Mouse (Mus musculus) lung, embryonic 14.5 days (tissue): ENCODE measurements around the gene Clec4n. TPM values are rescaled to one million over a fixed set of nuclear protein-coding genes. Genes with fewer than 3 reads are reported as not detected.

Experiments
- ATAC-seq: fragments of 200-750 bp; cut with Nextera tagmentation; 2 replicates; pipeline ENCODE4 v1.8.0; 2017; ENCODE audit warnings: mild to moderate bottlenecking, moderate TSS enrichment, moderate library complexity; ENCODE audit not compliant: insufficient read depth
- DNase-seq: peaks from one replicate; pipeline ENCODE4 v3.0.0-alpha.2; 2015
- H3K27ac ChIP-seq: fragments of 300-500 bp; sonication (generic); 2 replicates; pipeline ENCODE4 v1.5.1; 2014; ENCODE audit warnings: low read depth, mild to moderate bottlenecking, moderate library complexity
- H3K27me3 ChIP-seq: fragments of 300-500 bp; sonication (generic); 2 replicates; pipeline ENCODE4 v1.6.1; 2014; ENCODE audit warnings: low read length, control low read depth; ENCODE audit not compliant: insufficient read depth
- H3K36me3 ChIP-seq: fragments of 300-500 bp; sonication (generic); 2 replicates; pipeline ENCODE4 v1.6.1; 2014; ENCODE audit warnings: control low read depth; ENCODE audit not compliant: insufficient read depth
- H3K4me1 ChIP-seq: fragments of 300-500 bp; sonication (generic); 2 replicates; pipeline ENCODE4 v1.6.1; 2014; ENCODE audit warnings: antibody characterized with exemption, control low read depth; ENCODE audit not compliant: insufficient read depth
- H3K4me2 ChIP-seq: fragments of 300-500 bp; sonication (generic); 2 replicates; pipeline ENCODE4 v1.6.1; 2014; ENCODE audit warnings: mild to moderate bottlenecking
- H3K4me3 ChIP-seq: fragments of 300-500 bp; sonication (generic); 2 replicates; pipeline ENCODE4 v1.5.1; 2014; ENCODE audit warnings: low read depth, low read length
- H3K9ac ChIP-seq: fragments of 300-500 bp; sonication (generic); 2 replicates; pipeline ENCODE4 v1.6.1; 2014
- H3K9me3 ChIP-seq: fragments of 300-500 bp; sonication (generic); 2 replicates; pipeline ENCODE4 v1.6.1; 2016; ENCODE audit warnings: low read depth, low read length, control low read depth
- CTCF ChIP-seq: IDR thresholded peaks from 2 replicates; pipeline ENCODE4 v1.5.1; 2016; ENCODE audit warnings: antibody characterized with exemption, low read depth
- WGBS: fragments of 180-500 bp; shearing (Covaris S2); extraction: QIAGEN DNeasy Blood & Tissue Kit; methylation state at CpG from one replicate; pipeline ENCODE4 v1.1.7; 2014; 5-methylcytosine and 5-hydroxymethylcytosine counted together
- polyA plus RNA-seq: library from polyadenylated mRNA; unstranded; fragments of >200 nt; fragmentation: Nextera tagmentation; extraction: Ambion mirVana; gene quantifications from 2 replicates; pipeline ENCODE4 v1.2.1, GENCODE M21; 2014

Gene Clec4n
- polyA plus RNA-seq, 1 experiment from 2014 or later = 2.7 TPM

DNA sequence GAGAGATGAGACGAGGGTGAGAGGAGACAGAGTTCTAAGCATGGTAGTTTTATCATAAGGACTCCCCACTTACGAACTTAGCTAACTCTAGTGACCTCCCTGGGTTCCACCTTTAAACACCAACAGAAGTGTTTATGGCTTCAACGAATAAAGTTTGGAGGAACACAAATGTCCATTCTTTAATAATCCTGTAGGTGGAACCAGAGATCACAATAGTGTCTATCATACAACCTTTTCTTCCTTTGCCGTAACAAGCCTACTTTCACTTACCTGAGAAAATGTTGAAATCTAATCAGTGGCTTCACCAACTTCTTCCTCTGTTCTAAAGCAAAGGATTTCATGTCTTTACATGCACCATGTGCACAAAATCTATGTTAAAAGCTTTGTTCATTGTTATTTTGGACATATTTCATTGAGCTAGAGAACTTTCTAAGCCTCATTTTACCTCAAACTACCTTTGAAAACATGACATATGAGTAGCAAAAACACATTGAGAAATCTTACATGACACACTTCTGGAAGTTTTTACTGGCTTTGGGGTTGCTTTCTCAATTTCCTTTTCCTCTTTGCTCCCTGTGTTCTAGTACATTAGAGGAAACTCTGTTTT is 32.0 kb downstream of the Clec4n start, which contains the start of gene Clec4d:
TSS of gene Clec4d (plus strand) at position 557 of the 607 bp plus-strand sequence.
- DNase-seq = no peak
- no peak within 1 kb of the TSS for H3K4me3 ChIP-seq
- TF ChIP-seq CTCF = no peak
- no peaks in the 10 kb centered on the region for H3K36me3 ChIP-seq
- WGBS = 68% methylated on average over 4 of the region's 4 CpGs
- no peaks in the 10 kb centered on the region for H3K27me3 ChIP-seq
- H3K4me1 ChIP-seq = no peaks in the 10 kb centered on the region
- ATAC-seq = no peak
- no peaks in the 10 kb centered on the region for H3K9me3 ChIP-seq
- no peak within 1 kb of the TSS for H3K27ac ChIP-seq
- H3K9ac ChIP-seq = no peak within 1 kb of the TSS
- no peak within 1 kb of the TSS for H3K4me2 ChIP-seq

DNA sequence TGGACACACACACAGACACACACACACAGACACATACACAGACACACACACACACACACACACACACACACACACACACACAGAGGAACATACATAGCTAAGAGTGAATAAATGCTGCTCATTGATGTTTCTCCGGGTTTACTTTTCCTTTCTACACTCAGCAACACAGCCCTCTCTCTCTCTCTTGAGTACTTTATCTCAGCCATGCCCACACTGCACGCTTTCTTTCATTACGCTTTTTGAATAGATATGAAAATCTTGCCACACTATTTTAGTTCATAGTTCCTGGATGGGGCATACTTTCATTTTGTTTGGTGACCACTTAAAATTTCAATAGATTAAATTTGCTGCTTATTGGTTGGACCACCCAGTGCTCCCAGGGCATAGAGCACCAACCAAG is 34.6 kb downstream of the Clec4n start:
- Histone ChIP-seq H3K4me2 (no peak overlapping the region), H3K36me3 (no peaks in the 10 kb centered on the region), H3K4me3 (no peak overlapping the region), H3K27ac (no peak overlapping the region), H3K27me3 (no peaks in the 10 kb centered on the region), H3K4me1 (no peaks in the 10 kb centered on the region), H3K9me3 (no peaks in the 10 kb centered on the region), H3K9ac (no peak overlapping the region)
- ATAC-seq = no peak
- TF ChIP-seq CTCF = no peak
- 85% methylated on average over 3 of the region's 3 CpGs for WGBS
- no peak for DNase-seq

DNA sequence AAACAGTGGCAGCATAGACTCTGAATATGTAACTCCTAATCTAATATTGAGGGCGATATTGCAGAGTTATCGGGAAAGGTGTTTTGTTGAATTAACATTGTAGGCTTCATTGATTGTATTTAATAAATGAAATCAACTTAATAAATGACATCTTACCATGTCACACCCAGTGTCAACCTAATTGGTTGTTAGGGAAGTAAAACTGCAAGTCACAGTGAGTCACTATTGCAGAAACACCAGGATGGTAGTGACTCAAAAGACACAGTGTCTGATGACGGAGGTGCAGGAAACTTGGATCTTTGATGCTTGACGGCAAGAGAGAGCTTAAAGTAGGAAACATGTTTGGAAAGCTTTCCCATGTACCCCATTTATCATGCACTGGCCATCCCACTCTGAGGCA is 36.2 kb downstream of the Clec4n start:
- Histone ChIP-seq H3K4me3 (no peak overlapping the region), H3K4me1 (no peaks in the 10 kb centered on the region), H3K9ac (no peak overlapping the region), H3K9me3 (no peaks in the 10 kb centered on the region), H3K4me2 (no peak overlapping the region), H3K27me3 (no peaks in the 10 kb centered on the region), H3K27ac (no peak overlapping the region), H3K36me3 (no peaks in the 10 kb centered on the region)
- no peak for TF ChIP-seq CTCF
- no peak for DNase-seq
- ATAC-seq = no peak
- WGBS = 82% methylated on average over 4 of the region's 4 CpGs

DNA sequence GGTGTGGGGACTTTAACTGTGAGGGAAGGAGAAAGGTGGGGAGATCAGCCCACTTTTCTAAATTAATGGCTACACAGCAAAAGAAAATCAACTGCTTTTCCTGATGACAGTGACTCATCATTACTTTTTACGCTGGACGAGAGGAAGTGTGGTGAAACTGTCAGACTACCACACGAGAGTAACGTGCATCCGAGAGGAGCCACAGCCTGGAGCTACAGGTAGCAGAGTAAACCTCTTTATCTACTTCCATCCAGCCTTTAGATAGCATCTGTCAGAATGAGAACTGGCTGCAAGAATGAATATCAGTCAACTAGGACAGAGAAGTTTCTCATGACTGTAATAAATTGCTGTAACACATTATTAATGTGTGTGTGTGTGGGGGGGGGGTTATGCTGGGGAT is 37.3 kb downstream of the Clec4n start:
- no peaks in the 10 kb centered on the region for H3K4me1 ChIP-seq
- no peak overlapping the region for H3K4me2 ChIP-seq
- no peak for DNase-seq
- no peak for TF ChIP-seq CTCF
- H3K27me3 ChIP-seq = no peaks in the 10 kb centered on the region
- H3K36me3 ChIP-seq = no peaks in the 10 kb centered on the region
- no peak overlapping the region for H3K9ac ChIP-seq
- H3K4me3 ChIP-seq = no peak overlapping the region
- H3K27ac ChIP-seq = no peak overlapping the region
- ATAC-seq = no peak
- 72% methylated on average over 5 of the region's 5 CpGs for WGBS
- H3K9me3 ChIP-seq = no peaks in the 10 kb centered on the region

DNA sequence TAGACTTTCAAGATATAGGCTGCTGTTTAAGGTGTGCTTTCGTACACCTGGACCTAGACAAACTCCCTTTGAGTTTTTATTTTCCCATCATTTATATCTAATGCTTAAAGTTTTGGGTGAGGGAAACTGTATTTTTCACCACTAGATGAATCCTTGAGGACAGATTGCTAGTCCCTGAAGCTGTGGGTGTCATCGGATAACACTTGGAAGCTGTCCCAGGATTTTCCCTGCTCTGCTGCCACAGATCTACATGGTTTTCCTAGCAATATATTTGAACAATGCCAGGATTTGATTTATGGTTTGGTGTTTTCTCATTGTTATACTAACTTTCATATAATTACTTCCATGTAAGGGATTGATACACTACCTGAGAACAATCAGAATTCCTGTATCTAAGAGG is 49.8 kb downstream of the Clec4n start:
- ATAC-seq = no peak

DNA sequence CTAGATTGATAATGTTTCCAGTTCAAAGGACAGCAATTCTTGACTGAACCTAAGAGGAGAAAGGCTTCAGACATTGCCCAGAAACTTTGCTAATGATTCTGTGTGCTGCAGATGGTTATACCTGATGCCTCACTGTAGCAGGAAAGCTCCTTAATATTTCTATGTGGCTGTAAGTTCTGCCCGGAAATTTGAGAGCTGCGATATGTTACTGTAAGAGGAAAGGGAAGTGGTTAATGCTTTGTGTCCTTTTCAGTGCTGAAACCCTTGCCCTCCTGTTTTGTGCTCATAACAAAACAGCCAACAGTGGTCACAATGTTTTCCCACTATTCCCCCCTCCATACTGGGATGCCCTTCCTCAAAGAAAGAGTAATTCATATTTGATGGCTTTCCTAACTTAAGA is 56.7 kb downstream of the Clec4n start:
- Histone ChIP-seq H3K4me2 (no peak overlapping the region), H3K36me3 (no peaks in the 10 kb centered on the region), H3K4me3 (no peak overlapping the region), H3K9ac (no peak overlapping the region), H3K27ac (no peak overlapping the region), H3K27me3 (no peaks in the 10 kb centered on the region), H3K4me1 (no peaks in the 10 kb centered on the region), H3K9me3 (no peaks in the 10 kb centered on the region)
- no peak for TF ChIP-seq CTCF
- DNase-seq = no peak
- ATAC-seq = no peak
- 85% methylated on average over 2 of the region's 2 CpGs for WGBS

More for the DNA sequence above, 49.8 kb downstream of the Clec4n start:
- Histone ChIP-seq H3K4me1 (no peaks in the 10 kb centered on the region), H3K9ac (no peak overlapping the region), H3K36me3 (no peaks in the 10 kb centered on the region), H3K4me3 (no peak overlapping the region), H3K27ac (no peak overlapping the region), H3K4me2 (no peak overlapping the region), H3K9me3 (no peaks in the 10 kb centered on the region), H3K27me3 (no peaks in the 10 kb centered on the region)
- no peak for DNase-seq
- WGBS = 79% methylated on average over 2 of the region's 2 CpGs
- TF ChIP-seq CTCF = no peak

DNA sequence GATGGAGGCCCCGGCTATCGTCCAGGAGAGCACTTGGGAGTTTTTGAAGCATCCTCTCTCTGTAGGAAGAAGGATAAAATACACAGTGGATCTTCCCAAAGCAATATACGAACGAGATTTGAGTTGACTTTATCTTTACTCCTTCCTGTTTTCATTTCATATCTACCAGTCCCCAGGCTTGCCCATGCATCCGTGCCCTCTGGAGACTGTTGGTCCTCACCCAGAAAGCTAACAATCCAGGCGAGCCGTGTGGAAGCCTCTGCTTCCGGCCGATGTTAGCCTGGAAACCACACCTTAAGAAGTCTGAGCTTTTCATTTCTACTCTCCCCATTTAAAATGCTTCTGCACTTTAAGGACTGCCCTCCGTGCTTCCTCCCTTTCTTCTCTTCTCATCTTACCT is 59.3 kb downstream of the Clec4n start:
- Histone ChIP-seq H3K27me3 (no peaks in the 10 kb centered on the region), H3K4me3 (no peak overlapping the region), H3K27ac (no peak overlapping the region), H3K9ac (no peak overlapping the region), H3K4me1 (no peaks in the 10 kb centered on the region), H3K9me3 (no peaks in the 10 kb centered on the region), H3K36me3 (no peaks in the 10 kb centered on the region), H3K4me2 (no peak overlapping the region)
- no peak for TF ChIP-seq CTCF
- ATAC-seq = no peak
- DNase-seq = no peak
- 77% methylated on average over 10 of the region's 10 CpGs for whole genome bisulfite sequencing

DNA sequence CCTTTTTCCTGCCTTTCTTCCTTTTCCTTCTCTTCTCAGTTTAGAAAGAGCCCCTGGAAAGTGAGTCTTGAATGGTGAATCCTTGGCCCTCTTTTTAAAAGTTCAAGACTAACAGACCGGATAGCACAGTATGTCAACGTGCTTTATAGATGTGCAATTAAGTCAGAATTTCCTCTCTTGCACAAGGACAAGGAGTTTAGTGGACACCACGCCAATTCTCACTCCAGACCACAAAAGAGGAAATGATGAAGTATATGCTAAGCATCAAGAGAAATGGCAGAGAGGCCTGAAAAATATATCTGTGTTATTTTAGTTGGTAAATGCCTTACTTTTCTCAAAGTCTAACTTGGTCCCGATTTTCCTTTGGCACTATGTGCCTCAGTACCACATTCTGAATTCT is 60.1 kb downstream of the Clec4n start, which contains the start of gene Clec4e:
TSS of gene Clec4e (minus strand) at position 118 of the 400 bp plus-strand sequence.
- H3K27ac ChIP-seq = no peak within 1 kb of the TSS
- TF ChIP-seq CTCF = no peak
- no peak within 1 kb of the TSS for H3K4me2 ChIP-seq
- no peaks in the 10 kb centered on the region for H3K4me1 ChIP-seq
- DNase-seq (no peak), ATAC-seq (no peak)
- H3K36me3 ChIP-seq = no peaks in the 10 kb centered on the region
- H3K27me3 ChIP-seq = no peaks in the 10 kb centered on the region
- 83% methylated on average over 4 of the region's 4 CpGs for WGBS
- no peaks in the 10 kb centered on the region for H3K9me3 ChIP-seq
- H3K9ac ChIP-seq = no peak within 1 kb of the TSS
- no peak within 1 kb of the TSS for H3K4me3 ChIP-seq
